Comparison of ENCODE assay signal across 34 mouse cellular contexts in the genomic region with DNA sequence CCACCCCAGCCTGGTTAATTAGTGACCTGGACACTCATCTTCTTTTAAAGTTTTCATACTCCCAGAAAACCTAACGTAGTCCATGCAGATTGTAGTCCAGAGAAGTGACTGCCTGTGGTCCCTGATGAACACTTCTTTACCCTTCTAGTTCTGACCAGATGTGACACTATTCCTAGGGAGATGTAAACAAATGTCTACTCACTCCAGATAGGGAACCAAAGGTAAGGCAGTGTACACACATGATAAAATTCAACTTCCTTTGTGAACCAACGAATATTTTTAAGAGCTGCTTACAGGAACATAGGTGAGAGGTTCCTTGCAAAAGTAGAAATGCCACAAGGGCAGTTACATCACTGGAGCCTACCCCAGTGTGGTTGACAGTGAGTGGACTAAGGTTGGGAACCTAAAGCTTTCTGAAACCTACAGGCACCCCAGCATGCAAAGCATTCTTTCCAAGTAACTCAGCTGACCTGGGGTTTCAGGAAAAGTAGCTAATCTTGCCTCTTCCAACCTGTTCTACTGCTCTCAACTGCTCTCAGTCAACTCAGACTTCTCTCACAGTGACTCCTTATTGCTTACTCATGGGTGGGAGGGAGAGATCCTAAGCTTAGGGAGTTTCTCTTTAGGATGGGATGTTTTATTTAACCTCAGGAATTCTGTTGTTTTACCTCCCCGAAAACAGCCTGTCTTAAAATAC. TPM values are rescaled to one million over a fixed set of nuclear protein-coding genes. Genes with fewer than 3 reads are reported as not detected.
DNase-seq lines count a peak whose midpoint lies in the region; ATAC-seq and TF ChIP-seq lines count a peak whose summit lies in the region.
"Had no signal": no experiment of that assay in that cellular context is flagged by ENCODE, and none has a peak within 500 bp of the region (broad histone marks: within the 10 kb centered on the region; RNA-seq: fewer than 3 reads in every experiment).

No protein-coding gene starts in this region.

- DNase-seq in lung, postnatal 0 days (ENCODE audit: low spot score) = peak; percentile 11
- DNase-seq in lung, postnatal 25 days (ENCODE audit: low spot score) = no peak
- DNase-seq in MEL (ENCODE audit: low read depth, low spot score) (peak; percentile 11), NIH3T3 (ENCODE audit: low read depth) (peak; percentile 3), MN1 (ENCODE audit: low spot score) (no peak)
- no peak for DNase-seq in hindbrain, embryonic 10.5 days (ENCODE audit: low spot score)
- DNase-seq: adrenal gland, adult 2 months; adrenal gland, postnatal 14 days; cerebellum, adult 11 months; cerebellum, adult 2 months; cerebellum, adult 9-11 months; cerebellum, postnatal 36 days; embryo, embryonic 11 days; gastrocnemius, postnatal 10 days; gastrocnemius, postnatal 36 days; heart, adult 2 months; heart, postnatal 14 days; heart, postnatal 4 days had no signal

- peak; percentile 43 for ATAC-seq in lung, postnatal 0 days
- peak; percentile 59; the same call in 1 of the 2 replicates for ATAC-seq in stomach, embryonic 16.5 days (ENCODE audit: insufficient read depth, low FRiP score)
- ATAC-seq: CD4-positive, CD25-positive, alpha-beta regulatory T cell, adult 4 months; forebrain, embryonic 15.5 days had no signal

- H3K27me3 ChIP-seq in lung, postnatal 0 days (replicated peaks; ENCODE audit: insufficient read depth, low read length) = no peaks in the 10 kb centered on the region
- no peaks in the 10 kb centered on the region; a peak in 2 of 4 replicates for H3K27me3 ChIP-seq in MEL (ENCODE audit: control insufficient read depth in 1 of 2, insufficient read depth in 2 of 2, low read length in 2 of 2)
- H3K27me3 ChIP-seq in stomach, embryonic 16.5 days (ENCODE audit: control insufficient read depth, insufficient read depth, low read length) = no peaks in the 10 kb centered on the region
- no peaks in the 10 kb centered on the region for H3K27me3 ChIP-seq in hindbrain, embryonic 10.5 days (ENCODE audit: insufficient read depth, poor library complexity, severe bottlenecking)
- H3K27me3 ChIP-seq: embryonic facial prominence, embryonic 13.5 days; forebrain, embryonic 12.5 days; forebrain, embryonic 15.5 days; heart, embryonic 13.5 days; hindbrain, embryonic 12.5 days; hindbrain, embryonic 15.5 days had no signal

- H3K9me3 ChIP-seq in lung, postnatal 0 days (ENCODE audit: low read length) = no peaks in the 10 kb centered on the region
- H3K9me3 ChIP-seq in MEL (replicated peaks; ENCODE audit: insufficient read depth, low read length) = no peaks in the 10 kb centered on the region
- H3K9me3 ChIP-seq in stomach, embryonic 16.5 days (replicated peaks; ENCODE audit: control insufficient read depth, low read length) = no peaks in the 10 kb centered on the region
- H3K9me3 ChIP-seq in hindbrain, embryonic 10.5 days = no peaks in the 10 kb centered on the region
- H3K9me3 ChIP-seq: embryonic facial prominence, embryonic 10.5 days; embryonic facial prominence, embryonic 13.5 days; forebrain, embryonic 12.5 days; forebrain, embryonic 15.5 days; heart, embryonic 10.5 days; heart, embryonic 13.5 days; hindbrain, embryonic 12.5 days; hindbrain, embryonic 15.5 days had no signal

- no peak for TF ChIP-seq POLR2A in MEL (IDR thresholded peaks at IDR 0.05; ENCODE audit: control insufficient read depth in 1 of 2, insufficient read depth in 1 of 2, low read depth in 1 of 2, low read length in 2 of 2, poor library complexity in 1 of 2)

- H3K36me3 ChIP-seq in lung, postnatal 0 days (ENCODE audit: insufficient read depth, low read length) = no peaks in the 10 kb centered on the region
- peaks cover 0 to 6% of the 10 kb centered on the region in 2 experiments; a peak in 2 of 4 replicates for H3K36me3 ChIP-seq in MEL (ENCODE audit: control insufficient read depth in 1 of 2, insufficient read depth in 2 of 2, low read length in 2 of 2)
- H3K36me3 ChIP-seq in stomach, embryonic 16.5 days (ENCODE audit: control insufficient read depth, insufficient read depth, low read length) = no peaks in the 10 kb centered on the region
- H3K36me3 ChIP-seq in hindbrain, embryonic 10.5 days = no peaks in the 10 kb centered on the region
- H3K36me3 ChIP-seq: embryonic facial prominence, embryonic 10.5 days; embryonic facial prominence, embryonic 13.5 days; forebrain, embryonic 12.5 days; forebrain, embryonic 15.5 days; heart, embryonic 10.5 days; heart, embryonic 13.5 days; hindbrain, embryonic 12.5 days; hindbrain, embryonic 15.5 days had no signal

- H3K4me1 ChIP-seq in lung, postnatal 0 days (ENCODE audit: insufficient read depth, low read depth, low read length) = no peaks in the 10 kb centered on the region
- H3K4me1 ChIP-seq in MEL (ENCODE audit: control insufficient read depth in 1 of 2, insufficient read depth in 2 of 2, low read length in 2 of 2) = peaks cover 0 to 5% of the 10 kb centered on the region in 2 experiments; a peak in 2 of 4 replicates
- no peaks in the 10 kb centered on the region for H3K4me1 ChIP-seq in stomach, embryonic 16.5 days (ENCODE audit: control insufficient read depth, insufficient read depth, low read length)
- H3K4me1 ChIP-seq in hindbrain, embryonic 10.5 days (replicated peaks) = no peaks in the 10 kb centered on the region
- H3K4me1 ChIP-seq: embryonic facial prominence, embryonic 10.5 days; embryonic facial prominence, embryonic 13.5 days; forebrain, embryonic 12.5 days; forebrain, embryonic 15.5 days; heart, embryonic 10.5 days; heart, embryonic 13.5 days; hindbrain, embryonic 12.5 days; hindbrain, embryonic 15.5 days had no signal

- H3K79me2 ChIP-seq in MEL (ENCODE audit: control insufficient read depth, insufficient read depth, low read length, poor library complexity) = no peaks in the 10 kb centered on the region

- TF ChIP-seq CTCF in lung, postnatal 0 days (IDR thresholded peaks at IDR 0.05) = no peak
- TF ChIP-seq CTCF in MEL (IDR thresholded peaks at IDR 0.05 in 2 of 3, conservative IDR thresholded peaks at IDR 0.05 in 1 of 3; ENCODE audit: control insufficient read depth in 1 of 3, insufficient read depth in 1 of 3, low read depth in 2 of 3, low read length in 3 of 3, poor library complexity in 1 of 3, severe bottlenecking in 1 of 3) = no peak

- H3K4me3 ChIP-seq in lung, postnatal 0 days (ENCODE audit: low read depth, low read length) = no peak overlapping the region
- H3K4me3 ChIP-seq in MEL (ENCODE audit: control insufficient read depth in 1 of 2, insufficient read depth in 1 of 2, low read depth in 2 of 2, low read length in 2 of 2) = no peak overlapping the region
- H3K4me3 ChIP-seq in stomach, embryonic 16.5 days (replicated peaks; ENCODE audit: low read length) = no peak overlapping the region
- no peak overlapping the region for H3K4me3 ChIP-seq in hindbrain, embryonic 10.5 days
- H3K4me3 ChIP-seq: embryonic facial prominence, embryonic 10.5 days; embryonic facial prominence, embryonic 13.5 days; erythroblast, embryonic 14.5 days; forebrain, embryonic 12.5 days; forebrain, embryonic 15.5 days; heart, adult 2 months; heart, embryonic 10.5 days; heart, embryonic 13.5 days; hindbrain, embryonic 12.5 days; hindbrain, embryonic 15.5 days had no signal

- no peak overlapping the region for H3K4me2 ChIP-seq in lung, postnatal 0 days (replicated peaks; ENCODE audit: low read depth, low read length)
- H3K4me2 ChIP-seq in stomach, embryonic 16.5 days (ENCODE audit: low read depth, low read length) = no peak overlapping the region
- H3K4me2 ChIP-seq: embryonic facial prominence, embryonic 13.5 days; forebrain, embryonic 12.5 days; forebrain, embryonic 15.5 days; heart, embryonic 13.5 days; hindbrain, embryonic 12.5 days; hindbrain, embryonic 15.5 days had no signal

- H3K27ac ChIP-seq in lung, postnatal 0 days (ENCODE audit: low read length) = no peak overlapping the region
- H3K27ac ChIP-seq in MEL (ENCODE audit: control insufficient read depth, low read depth, low read length) = no peak overlapping the region
- H3K27ac ChIP-seq in stomach, embryonic 16.5 days (ENCODE audit: low read length) = peak overlapping the region; percentile 46; the same call in 1 of the 2 replicates
- H3K27ac ChIP-seq in hindbrain, embryonic 10.5 days = no peak overlapping the region
- H3K27ac ChIP-seq: embryonic facial prominence, embryonic 10.5 days; embryonic facial prominence, embryonic 13.5 days; forebrain, embryonic 12.5 days; forebrain, embryonic 15.5 days; heart, adult 2 months; heart, embryonic 10.5 days; heart, embryonic 13.5 days; hindbrain, embryonic 12.5 days; hindbrain, embryonic 15.5 days had no signal

- H3K9ac ChIP-seq in lung, postnatal 0 days (replicated peaks; ENCODE audit: low read depth) = no peak overlapping the region
- no peak overlapping the region for H3K9ac ChIP-seq in MEL (ENCODE audit: control insufficient read depth, low read depth, low read length, poor library complexity, severe bottlenecking)
- no peak overlapping the region for H3K9ac ChIP-seq in stomach, embryonic 16.5 days (ENCODE audit: low read length)
- H3K9ac ChIP-seq: embryonic facial prominence, embryonic 13.5 days; forebrain, embryonic 12.5 days; forebrain, embryonic 15.5 days; heart, embryonic 13.5 days; hindbrain, embryonic 12.5 days; hindbrain, embryonic 15.5 days had no signal

- TF ChIP-seq EP300 in lung, postnatal 0 days (IDR thresholded peaks at IDR 0.05) = no peak
- peak; percentile 43 to 58; a peak in 3 of 4 replicates for TF ChIP-seq EP300 in MEL (IDR thresholded peaks at IDR 0.05; ENCODE audit: low read depth in 1 of 2, low read length in 2 of 2)

- 48% methylated on average over 3 of the region's 3 CpGs for WGBS in lung, postnatal 0 days
- WGBS in stomach, embryonic 16.5 days = 58% methylated on average over 3 of the region's 3 CpGs
- WGBS in hindbrain, embryonic 10.5 days = 85% methylated on average over 3 of the region's 3 CpGs

- TF ChIP-seq RAD21 in MEL (IDR thresholded peaks at IDR 0.05; ENCODE audit: low read depth, low read length) = no peak

RNA-seq across cellular contexts. Expression of gene Aadac, which starts 27.9 kb away (rescaled TPM):
- 0.14 and 0.25 TPM in 2 replicates for polyA plus RNA-seq in lung, postnatal 0 days (2015; fragmentation: Nextera tagmentation; extraction: Ambion mirVana)
- not detected in 2 replicates for total RNA-seq in MEL (2012; rRNA removed)
- not detected for polyA plus RNA-seq in MEL (2012; ENCODE audit: insufficient read depth in 1 of 2, insufficient read length in 2 of 2, low read depth in 1 of 2, low replicate concordance in 2 of 2, missing spikeins in 1 of 2)
- polyA plus RNA-seq in stomach, embryonic 16.5 days (2015; fragmentation: Nextera tagmentation; extraction: Ambion mirVana) = 48.1 and 58.0 TPM in 2 replicates
- polyA plus RNA-seq in hindbrain, embryonic 10.5 days (2016; fragmentation: Nextera tagmentation; extraction: Ambion mirVana) = not detected in 2 replicates
- total RNA-seq: gastrocnemius, postnatal 10 days; gastrocnemius, postnatal 36 days; granulocyte monocyte progenitor cell, adult 5-6 weeks; heart, adult 2 months; heart, postnatal 14 days; heart, postnatal 4 days had no signal
- polyA plus RNA-seq: adrenal gland, adult 2 months; C2C12; CD4-positive, CD25-positive, alpha-beta regulatory T cell, adult 4 months; cerebellum, adult 2 months; cortical plate, adult 2 months; embryonic facial prominence, embryonic 10.5 days; embryonic facial prominence, embryonic 13.5 days; erythroblast, embryonic 14.5 days; forebrain, embryonic 12.5 days; forebrain, embryonic 15.5 days; heart, adult 2 months; hindbrain, embryonic 12.5 days; hindbrain, embryonic 15.5 days had no signal

RNA-seq across cellular contexts. Expression of gene Sucnr1, which starts 28.3 kb away (rescaled TPM):
- not detected in 2 replicates for polyA plus RNA-seq in lung, postnatal 0 days (2015; fragmentation: Nextera tagmentation; extraction: Ambion mirVana)
- not detected in 2 replicates for total RNA-seq in MEL (2012; rRNA removed)
- not detected for polyA plus RNA-seq in MEL (2012; ENCODE audit: insufficient read depth in 1 of 2, insufficient read length in 2 of 2, low read depth in 1 of 2, low replicate concordance in 2 of 2, missing spikeins in 1 of 2)
- 0.42 and 1.3 TPM in 2 replicates for polyA plus RNA-seq in stomach, embryonic 16.5 days (2015; fragmentation: Nextera tagmentation; extraction: Ambion mirVana)
- polyA plus RNA-seq in hindbrain, embryonic 10.5 days (2016; fragmentation: Nextera tagmentation; extraction: Ambion mirVana) = 0.35 TPM in 1 of 2 replicates, not detected in the other
- total RNA-seq: gastrocnemius, postnatal 36 days; granulocyte monocyte progenitor cell, adult 5-6 weeks; heart, adult 2 months; heart, postnatal 14 days; heart, postnatal 4 days had no signal
- polyA plus RNA-seq: C2C12; CD4-positive, CD25-positive, alpha-beta regulatory T cell, adult 4 months; embryonic facial prominence, embryonic 10.5 days; erythroblast, embryonic 14.5 days; forebrain, embryonic 12.5 days; forebrain, embryonic 15.5 days; heart, embryonic 10.5 days; heart, embryonic 13.5 days; hindbrain, embryonic 12.5 days; hindbrain, embryonic 15.5 days had no signal

RNA-seq across cellular contexts. Expression of gene Aadacl2, which starts 46.8 kb away (rescaled TPM):
- polyA plus RNA-seq in lung, postnatal 0 days (2015; fragmentation: Nextera tagmentation; extraction: Ambion mirVana) = not detected in 2 replicates
- total RNA-seq in MEL (2012; rRNA removed) = not detected in 2 replicates
- polyA plus RNA-seq in MEL (2012; ENCODE audit: insufficient read depth in 1 of 2, insufficient read length in 2 of 2, low read depth in 1 of 2, low replicate concordance in 2 of 2, missing spikeins in 1 of 2) = not detected
- polyA plus RNA-seq in stomach, embryonic 16.5 days (2015; fragmentation: Nextera tagmentation; extraction: Ambion mirVana) = 1.4 and 3.0 TPM in 2 replicates
- not detected in 2 replicates for polyA plus RNA-seq in hindbrain, embryonic 10.5 days (2016; fragmentation: Nextera tagmentation; extraction: Ambion mirVana)
- total RNA-seq: adrenal gland, adult 2 months; adrenal gland, postnatal 14 days; adrenal gland, postnatal 4 days; gastrocnemius, postnatal 10 days; gastrocnemius, postnatal 36 days; granulocyte monocyte progenitor cell, adult 5-6 weeks; heart, adult 2 months; heart, postnatal 14 days; heart, postnatal 4 days had no signal
- polyA plus RNA-seq: adrenal gland, adult 2 months; C2C12; CD4-positive, CD25-positive, alpha-beta regulatory T cell, adult 4 months; cerebellum, adult 2 months; cortical plate, adult 2 months; embryonic facial prominence, embryonic 10.5 days; erythroblast, embryonic 14.5 days; forebrain, embryonic 12.5 days; forebrain, embryonic 15.5 days; heart, adult 2 months; heart, embryonic 10.5 days; heart, embryonic 13.5 days; heart, embryonic 16.5 days; hindbrain, embryonic 12.5 days; hindbrain, embryonic 15.5 days had no signal

Comparison
In these comparisons a context has a peak if more than half of its experiments do, and no peak if none do; other contexts are left out.
1. DNase-seq: peak in lung, postnatal 0 days (single experiment), MEL (single experiment) and NIH3T3 (single experiment); none in lung, postnatal 25 days (single experiment), hindbrain, embryonic 10.5 days (single experiment) and MN1 (single experiment).
2. RNA of gene Aadac, which starts 27.9 kb away (polyA plus RNA-seq): 48.1 to 58.0 TPM in stomach, embryonic 16.5 days; 0.14 to 0.25 TPM in lung, postnatal 0 days, not detected in MEL and not detected in hindbrain, embryonic 10.5 days; every median in the first group is over 10 times any median in the second.